Mouse (Mus musculus) monocyte, adult 5-6 weeks (primary cell): ENCODE results near the gene Bmp10. TPM values are rescaled to one million over a fixed set of nuclear protein-coding genes. Genes with fewer than 3 reads are reported as not detected.
"Not testable (repeated sequence)": the region's sequence is repeated elsewhere in the genome, so short reads cannot be mapped to it uniquely, and the experiment has no call there.

Source experiments
- ATAC-seq: fragments of 153-309, 156-312 bp; replicated peaks from 2 replicates; pipeline ENCODE4 v1.8.0; 2017; ENCODE audit warnings: mild to moderate bottlenecking; ENCODE audit not compliant: low TSS enrichment, insufficient number of reproducible peaks, severe bottlenecking, poor library complexity, low FRiP score
- total RNA-seq: library from RNA; stranded (forward); fragments of 200-1000, 200-491, 200-594 nt; gene quantifications from 3 replicates; pipeline ENCODE4 v1.2.3, GENCODE M21; 2017

The Bmp10 gene
- total RNA-seq, 1 experiment from 2014 or later: not detected

- ATAC-seq: no peak
These were observed 14.5 kb downstream of the Bmp10 start for GRCm38 (mm10) chr6:87443253-87443652.

- ATAC-seq: no peak
These were observed 16.4 kb downstream of the Bmp10 start for GRCm38 (mm10) chr6:87445222-87445621.

DNA sequence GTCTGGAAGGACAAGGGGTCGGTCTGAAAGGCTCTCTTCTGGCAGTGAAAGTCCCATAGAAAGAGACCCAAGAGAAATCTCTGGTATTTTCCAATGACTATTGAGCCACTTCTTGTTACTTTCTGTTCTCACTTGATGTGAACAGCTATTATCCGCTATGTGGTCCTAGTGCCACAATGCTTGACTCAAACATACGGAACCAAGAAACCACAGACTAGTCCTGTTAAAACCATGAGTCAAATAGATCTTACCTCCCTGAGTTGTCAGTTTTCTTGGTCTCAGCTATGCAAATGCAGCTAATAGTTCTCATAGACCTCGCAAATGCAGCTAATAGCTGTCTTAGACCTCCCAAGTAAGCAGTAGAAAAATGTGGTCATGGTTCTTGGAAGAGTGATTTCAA is 18.4 kb downstream of the Bmp10 start:
- no peak for ATAC-seq

- no peak for ATAC-seq
These were observed 20.7 kb downstream of the Bmp10 start for GRCm38 (mm10) chr6:87449534-87449933.

GRCm38 (mm10) chr6:87451016-87451415 is 22.2 kb downstream of the Bmp10 start:
- no peak for ATAC-seq

GRCm38 (mm10) chr6:87451771-87452170 is 23.0 kb downstream of the Bmp10 start:
- no peak for ATAC-seq

DNA sequence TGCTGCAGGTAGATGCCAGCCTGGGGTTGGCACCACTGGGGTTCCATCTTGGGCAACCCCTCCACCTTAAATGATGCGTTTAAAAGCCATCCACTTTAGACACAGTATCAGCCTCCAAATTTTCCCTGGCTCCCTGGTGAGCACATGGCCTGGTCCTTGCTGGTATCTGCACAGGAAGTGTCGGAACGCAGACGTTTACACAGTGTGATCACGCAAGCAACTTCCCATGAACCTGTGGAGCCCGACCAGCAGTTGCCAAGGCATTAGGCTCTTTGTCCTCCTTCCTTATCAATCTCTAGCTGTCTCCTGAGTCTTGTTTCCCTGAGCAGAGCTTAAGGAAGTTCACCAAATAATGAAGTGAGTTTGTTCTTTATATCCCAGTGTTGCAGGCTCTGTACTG is 26.7 kb downstream of the Bmp10 start:
- ATAC-seq: no peak

GRCm38 (mm10) chr6:87466221-87466620 is 37.4 kb downstream of the Bmp10 start:
- peak; percentile 67; the same call in 1 of the 2 replicates for ATAC-seq

GRCm38 (mm10) chr6:87467373-87467772 is 38.6 kb downstream of the Bmp10 start:
- ATAC-seq: no peak

DNA sequence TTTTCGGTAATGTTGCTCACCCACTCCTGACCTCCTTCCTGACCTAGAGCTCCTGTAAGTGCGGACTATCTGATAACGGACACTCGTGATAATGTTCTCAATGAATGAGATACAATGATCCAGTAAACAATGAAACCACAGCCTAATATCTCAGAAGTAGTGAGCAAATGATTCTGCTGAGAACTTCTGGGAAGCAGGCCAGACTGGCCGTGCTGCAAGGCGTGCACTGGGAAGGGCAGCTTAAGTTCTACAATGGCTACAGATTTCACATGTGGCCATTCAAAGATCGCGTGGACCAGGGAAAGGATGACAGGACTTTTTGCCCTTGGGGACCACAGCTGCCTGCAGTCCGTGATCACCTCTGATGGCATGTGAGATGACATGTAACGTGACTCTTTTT is 39.6 kb downstream of the Bmp10 start:
- no peak for ATAC-seq

- not testable (repeated sequence) for ATAC-seq
These were observed 41.3 kb downstream of the Bmp10 start for GRCm38 (mm10) chr6:87470098-87470497.

- no peak for ATAC-seq
These were observed 46.4 kb downstream of the Bmp10 start for GRCm38 (mm10) chr6:87475223-87475622.

- ATAC-seq: no peak
These were observed 50.1 kb downstream of the Bmp10 start for GRCm38 (mm10) chr6:87478847-87479246.

GRCm38 (mm10) chr6:87479291-87479999 is 50.7 kb downstream of the Bmp10 start:
- no peak for ATAC-seq

DNA sequence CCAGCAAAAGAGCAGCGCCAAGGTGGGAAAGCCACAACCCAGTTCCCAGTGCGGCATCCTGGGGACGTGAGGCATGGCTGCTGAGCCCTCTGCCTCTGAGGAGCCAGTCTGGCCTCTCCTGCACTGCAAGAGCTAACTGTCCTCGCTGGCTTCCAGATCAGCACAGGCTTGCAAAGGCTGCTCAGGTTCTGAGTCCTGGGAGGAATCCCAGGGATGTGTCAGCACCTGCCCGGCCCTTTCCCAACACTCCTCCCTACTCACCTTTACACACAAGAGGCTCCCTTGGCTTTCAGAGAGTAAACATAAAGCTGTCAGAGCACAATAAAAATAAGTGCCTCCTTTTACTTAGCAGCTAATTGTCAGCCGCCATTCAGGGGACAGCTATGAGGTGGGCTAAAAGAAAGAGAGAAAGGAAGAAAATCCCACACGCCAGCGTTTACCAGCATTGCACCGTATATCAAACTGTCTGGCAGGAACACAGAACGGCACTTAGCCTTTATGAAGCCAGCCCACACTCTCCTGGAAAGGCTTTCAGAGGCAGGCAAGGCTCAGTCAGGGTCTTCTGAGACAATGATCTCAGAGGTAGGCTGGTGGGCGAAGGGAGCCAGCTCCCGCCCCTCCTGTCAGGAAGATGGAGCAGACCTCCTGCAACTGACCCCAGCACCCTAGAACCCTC is 54.6 kb downstream of the Bmp10 start:
- no peak for ATAC-seq

GRCm38 (mm10) chr6:87483900-87484289 is 55.1 kb downstream of the Bmp10 start:
- ATAC-seq: no peak

DNA sequence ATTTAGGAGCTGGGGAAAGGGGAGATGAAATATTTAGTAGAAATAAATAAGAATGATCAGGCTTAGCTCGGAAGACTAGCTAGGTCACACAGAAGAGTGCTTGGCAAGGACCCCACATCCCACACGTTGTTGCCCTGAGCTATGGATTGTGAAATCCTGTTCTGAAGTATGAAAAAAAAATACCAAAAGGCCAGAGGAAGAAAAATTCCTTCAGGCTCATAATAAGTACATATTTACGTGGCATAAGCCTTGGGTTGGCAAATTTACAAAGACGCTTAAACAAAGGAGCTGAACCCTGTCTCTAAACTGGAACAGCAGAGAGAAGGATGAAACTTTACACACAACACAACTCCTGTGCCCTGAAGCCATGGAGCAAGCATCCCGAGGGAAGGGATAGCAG is 56.0 kb downstream of the Bmp10 start:
- no peak for ATAC-seq
